Mouse (Mus musculus) embryonic facial prominence, embryonic 10.5 days (tissue): ENCODE measurements at regions not wholly inside any gene's neighbourhood (a gene's known extent, or its start where the extent isn't known, plus 50 kb on each side); places are given as distances from the start of the nearest gene placed in this dataset.
"Not testable (repeated sequence)": the region's sequence is repeated elsewhere in the genome, so short reads cannot be mapped to it uniquely, and the experiment has no call there.

Source experiments
- DNase-seq: peaks from one replicate; pipeline ENCODE4 v3.0.0-alpha.2; 2017; ENCODE audit warnings: low spot score
- H3K27ac ChIP-seq: fragments of 300-500 bp; sonication (generic); replicated peaks from 2 replicates; pipeline ENCODE4 v1.5.1; 2016; ENCODE audit warnings: mild to moderate bottlenecking
- H3K27me3 ChIP-seq: fragments of 300-500 bp; sonication (generic); replicated peaks from 2 replicates; pipeline ENCODE4 v1.6.1; 2016; ENCODE audit warnings: low read depth, mild to moderate bottlenecking; ENCODE audit not compliant: poor library complexity, severe bottlenecking
- H3K36me3 ChIP-seq: fragments of 300-500 bp; sonication (generic); replicated peaks from 2 replicates; pipeline ENCODE4 v1.6.1; 2016; ENCODE audit warnings: mild to moderate bottlenecking, moderate library complexity
- H3K4me1 ChIP-seq: fragments of 300-500 bp; sonication (generic); 2 replicates; pipeline ENCODE4 v1.6.1; 2016
- H3K4me3 ChIP-seq: fragments of 300-500 bp; sonication (generic); 2 replicates; pipeline ENCODE4 v1.5.1; 2016; ENCODE audit warnings: mild to moderate bottlenecking, moderate library complexity
- H3K9me3 ChIP-seq: fragments of 300-500 bp; sonication (generic); 2 replicates; pipeline ENCODE4 v1.6.1; 2016; ENCODE audit warnings: mild to moderate bottlenecking
- WGBS: fragments of 180-500 bp; shearing (Covaris S2); methylation state at CpG from one replicate; pipeline ENCODE4 v1.1.7; 2016; 5-methylcytosine and 5-hydroxymethylcytosine counted together

DNA sequence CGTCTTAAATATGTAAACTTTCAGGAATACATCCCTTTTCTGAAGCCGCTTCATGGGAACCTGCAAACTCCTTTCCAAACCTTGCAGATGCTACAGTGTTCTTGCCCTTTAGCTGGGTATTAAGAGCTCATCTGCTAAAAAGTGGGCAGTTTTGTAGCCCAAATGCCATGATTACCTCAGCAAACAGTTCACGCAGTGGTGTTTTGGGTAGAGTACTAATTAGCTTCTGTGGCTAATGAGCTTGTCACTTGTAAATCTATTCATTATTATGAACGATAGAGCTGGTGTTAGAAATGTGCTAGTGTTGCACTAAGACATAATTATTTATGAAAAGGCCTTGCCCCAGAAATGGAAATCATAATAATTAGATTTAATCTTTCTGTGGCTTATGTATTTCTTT, 506.1 kb upstream of the Ccng1 start:
- Histone ChIP-seq H3K27ac (no peak overlapping the region), H3K36me3 (no peaks in the 10 kb centered on the region), H3K9me3 (no peaks in the 10 kb centered on the region), H3K27me3 (no peaks in the 10 kb centered on the region), H3K4me1 (no peaks in the 10 kb centered on the region), H3K4me3 (no peak overlapping the region)
- no peak for DNase-seq
- 80% methylated on average over 4 of the region's 4 CpGs for WGBS

DNA sequence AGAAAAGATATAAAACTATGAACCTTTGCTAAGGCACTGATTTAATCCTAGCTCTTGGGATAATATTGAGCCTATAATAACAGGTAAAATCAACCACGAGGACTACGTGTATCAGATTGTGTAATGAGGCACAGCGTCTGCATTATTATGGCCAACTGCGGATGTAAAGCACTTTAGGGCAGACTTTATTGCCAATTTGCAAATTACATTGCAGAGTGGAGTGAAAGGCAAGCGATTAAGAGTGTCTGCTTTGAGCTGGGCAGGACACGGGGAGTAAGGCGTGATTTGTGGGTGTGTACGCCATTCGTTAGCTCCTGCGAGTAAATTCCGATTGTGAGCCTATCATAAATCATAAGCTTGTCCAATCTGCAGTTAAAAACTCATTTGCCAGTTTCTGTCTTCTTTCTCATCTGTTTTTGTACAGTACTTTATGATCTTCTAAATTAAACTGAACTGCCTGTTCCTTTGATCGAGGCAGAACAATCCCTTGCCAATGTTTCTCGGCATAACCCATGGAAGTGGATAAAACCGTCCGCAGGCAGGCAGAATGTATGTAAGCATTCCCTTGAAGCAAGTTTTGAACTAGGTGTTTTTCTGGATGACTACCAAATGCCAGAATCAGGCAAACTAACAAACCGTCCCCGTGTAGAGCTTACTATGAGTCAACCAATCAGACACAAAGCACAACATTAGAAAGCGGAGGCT, 505.0 kb upstream of the Ccng1 start:
- Histone ChIP-seq H3K4me3 (no peak overlapping the region), H3K36me3 (no peaks in the 10 kb centered on the region), H3K27me3 (no peaks in the 10 kb centered on the region), H3K9me3 (no peaks in the 10 kb centered on the region), H3K27ac (no peak overlapping the region), H3K4me1 (no peaks in the 10 kb centered on the region)
- 92% methylated on average over 18 of the region's 18 CpGs for WGBS
- no peak for DNase-seq

DNA sequence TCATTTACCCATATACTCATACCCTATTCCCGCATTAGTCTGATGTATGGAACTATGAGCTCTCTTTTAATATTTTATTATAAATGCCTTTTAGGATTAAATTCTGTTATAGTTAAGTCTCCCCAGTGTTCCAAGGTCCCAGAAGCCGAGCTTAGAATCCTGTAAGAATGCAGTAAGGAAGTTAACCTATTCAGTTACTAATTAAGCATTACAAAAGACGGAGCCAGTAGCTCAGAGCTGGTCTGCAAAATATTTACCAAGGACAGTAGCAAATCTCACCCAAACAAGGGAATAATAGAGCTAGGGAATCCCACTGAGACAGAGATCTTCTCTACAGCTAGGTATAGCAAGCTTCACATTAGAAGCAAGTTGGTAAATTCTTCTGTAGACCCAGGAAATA, 459.4 kb upstream of the Ccng1 start:
- not testable (repeated sequence) for H3K27ac ChIP-seq, H3K27me3 ChIP-seq, H3K36me3 ChIP-seq, H3K4me3 ChIP-seq, H3K9me3 ChIP-seq, DNase-seq, H3K4me1 ChIP-seq
- WGBS = 44% methylated on average over 3 of the region's 3 CpGs

DNA sequence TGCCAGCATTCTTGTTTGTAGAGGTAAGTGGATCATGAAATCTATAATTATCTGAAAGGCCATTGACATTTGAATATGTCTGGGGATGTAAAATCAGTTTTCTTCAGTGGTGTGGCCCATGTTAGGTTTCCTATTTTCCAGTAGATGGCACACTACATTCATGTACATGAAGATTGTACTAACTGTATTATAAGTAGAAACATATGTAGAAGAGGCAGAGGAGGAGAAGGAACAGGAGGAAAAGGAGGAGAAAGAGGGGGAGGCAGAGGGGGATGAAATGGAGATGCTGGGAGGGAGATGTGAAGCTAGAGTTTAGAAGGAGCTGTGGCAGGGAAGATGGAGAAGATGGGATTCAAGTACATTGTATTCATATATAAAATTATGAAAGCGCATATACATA, 447.1 kb upstream of the Ccng1 start:
- WGBS = 95% methylated on average over 1 of the region's 1 CpGs
- Histone ChIP-seq H3K27me3 (no peaks in the 10 kb centered on the region), H3K9me3 (no peaks in the 10 kb centered on the region), H3K4me3 (no peak overlapping the region), H3K4me1 (no peaks in the 10 kb centered on the region), H3K27ac (no peak overlapping the region), H3K36me3 (no peaks in the 10 kb centered on the region)
- DNase-seq = peak; percentile 13

DNA sequence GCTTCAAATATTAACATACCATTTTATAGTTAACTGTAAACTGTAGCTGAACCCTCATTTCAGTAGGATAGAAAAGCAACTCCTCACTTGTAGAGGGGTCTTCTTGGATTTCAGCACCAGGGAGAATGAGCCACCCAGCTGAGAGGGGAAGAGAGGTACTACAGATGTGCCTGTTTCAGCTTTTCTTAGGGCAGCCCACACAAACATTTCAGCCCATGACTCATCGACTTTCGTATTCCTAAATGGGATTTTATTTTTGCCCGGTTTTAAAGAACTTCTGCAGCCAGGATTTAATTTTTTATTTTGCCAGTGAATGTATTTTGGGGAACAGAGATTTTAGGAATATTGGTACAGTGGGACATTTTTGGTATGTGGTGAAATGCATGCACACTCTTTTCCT, 438.9 kb upstream of the Ccng1 start:
- WGBS = 86% methylated on average over 3 of the region's 3 CpGs
- H3K27me3 ChIP-seq = no peaks in the 10 kb centered on the region
- no peak for DNase-seq

DNA sequence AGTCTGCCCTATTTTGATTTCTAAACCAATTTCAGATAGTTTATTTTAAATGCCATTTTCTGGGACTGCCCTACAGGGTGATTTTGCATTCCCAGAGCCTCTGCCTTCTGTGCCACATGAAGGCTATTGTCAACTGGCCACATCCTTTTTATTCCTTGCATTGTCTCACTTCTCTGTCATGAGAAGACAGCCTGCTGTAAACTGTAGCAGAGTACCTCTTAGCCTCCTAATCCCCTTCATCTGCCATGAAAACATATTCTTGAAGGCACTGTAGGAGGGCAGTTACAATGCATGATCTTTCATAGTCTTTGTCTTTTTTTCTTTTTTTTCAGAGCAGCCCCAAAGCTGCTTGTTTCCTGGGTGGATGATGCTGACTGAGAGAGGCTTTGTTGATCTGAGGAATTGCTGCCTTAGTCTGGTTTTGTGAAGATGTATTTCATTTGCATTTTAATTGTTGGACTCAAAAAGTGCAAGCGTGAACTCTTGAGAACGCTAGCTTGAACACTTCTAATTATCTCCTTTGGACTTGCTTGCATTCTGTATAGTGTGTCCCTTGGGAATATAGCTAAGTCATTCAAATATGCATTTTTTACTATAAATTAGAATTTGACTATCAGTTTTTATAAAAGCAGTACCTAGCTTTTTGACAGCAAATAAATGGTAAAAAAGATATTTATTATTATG, 405.5 kb upstream of the Ccng1 start:
- no peak for DNase-seq
- WGBS = 53% methylated on average over 2 of the region's 2 CpGs

More for the DNA sequence above, 438.9 kb upstream of the Ccng1 start:
- Histone ChIP-seq H3K27ac (no peak overlapping the region), H3K36me3 (no peaks in the 10 kb centered on the region), H3K9me3 (no peaks in the 10 kb centered on the region), H3K4me3 (no peak overlapping the region), H3K4me1 (no peaks in the 10 kb centered on the region)

DNA sequence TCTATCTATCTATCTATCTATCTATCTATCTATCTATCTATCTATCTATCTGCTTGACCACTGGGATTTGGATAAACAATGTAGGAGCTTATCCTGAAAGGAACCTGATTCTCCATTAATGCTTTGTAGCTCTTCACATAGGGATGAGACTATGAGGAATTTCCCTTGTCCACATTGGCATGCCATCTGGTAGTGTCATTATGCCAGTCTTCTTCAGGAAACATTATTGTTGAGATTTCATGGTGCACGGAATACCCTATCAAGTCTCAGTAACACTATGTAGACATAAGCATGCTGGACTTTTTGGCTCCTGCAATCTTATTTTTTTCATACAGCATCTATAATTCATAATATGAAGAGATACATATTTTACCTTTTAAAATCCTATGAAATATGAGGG, 404.8 kb upstream of the Ccng1 start:
- Histone ChIP-seq H3K4me3 (no peak overlapping the region), H3K27me3 (no peaks in the 10 kb centered on the region), H3K27ac (no peak overlapping the region), H3K36me3 (no peaks in the 10 kb centered on the region), H3K4me1 (no peaks in the 10 kb centered on the region), H3K9me3 (no peaks in the 10 kb centered on the region)
- 92% methylated on average over 1 of the region's 1 CpGs for WGBS
- DNase-seq = no peak

More for the DNA sequence above, 405.5 kb upstream of the Ccng1 start:
- H3K4me1 ChIP-seq = no peaks in the 10 kb centered on the region
- H3K4me3 ChIP-seq = no peak overlapping the region
- no peak overlapping the region for H3K27ac ChIP-seq
- H3K27me3 ChIP-seq = no peaks in the 10 kb centered on the region
- no peaks in the 10 kb centered on the region for H3K9me3 ChIP-seq
- H3K36me3 ChIP-seq = no peaks in the 10 kb centered on the region

DNA sequence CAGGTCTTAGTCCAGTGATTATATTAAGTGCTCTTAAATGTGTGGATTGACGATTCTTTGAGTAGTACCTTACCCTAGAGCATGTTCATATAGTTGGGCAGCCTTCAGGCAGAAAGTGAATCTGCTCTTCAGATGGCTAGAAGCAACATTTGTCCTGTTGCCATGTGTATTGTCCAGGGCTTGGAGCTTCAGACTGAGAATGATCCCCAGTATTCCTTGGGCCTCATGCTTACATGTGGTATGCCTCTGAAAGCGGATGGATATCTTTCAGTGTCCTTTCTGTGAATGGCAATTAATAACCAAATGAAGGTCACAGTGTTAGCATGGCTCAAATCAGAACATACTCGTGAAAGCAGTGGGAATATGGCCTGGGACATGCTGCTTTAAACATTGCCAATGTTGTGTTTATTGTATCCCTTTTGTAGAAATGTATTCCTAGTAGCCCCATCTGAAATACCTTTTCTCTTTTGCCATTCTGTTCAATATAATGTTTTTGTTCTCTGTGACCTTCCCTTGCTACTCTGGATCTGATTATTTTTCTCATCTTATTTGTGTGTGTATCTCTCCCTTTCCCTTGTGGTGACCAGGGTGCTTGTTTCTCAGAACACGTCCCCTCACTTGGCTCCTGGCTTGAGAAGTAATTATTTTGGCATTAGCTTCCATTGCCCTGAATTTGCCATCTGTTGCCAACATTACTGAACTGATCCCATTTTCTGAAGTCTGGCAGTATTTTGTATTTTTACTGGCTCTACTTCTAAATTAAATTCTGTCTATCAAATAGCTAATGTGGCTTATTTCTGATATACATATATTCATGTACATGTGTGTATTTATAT, 403.9 kb upstream of the Ccng1 start:
- no peaks in the 10 kb centered on the region for H3K4me1 ChIP-seq
- no peaks in the 10 kb centered on the region for H3K36me3 ChIP-seq
- H3K27me3 ChIP-seq = no peaks in the 10 kb centered on the region
- DNase-seq = no peak
- H3K27ac ChIP-seq = no peak overlapping the region
- no peaks in the 10 kb centered on the region for H3K9me3 ChIP-seq
- 81% methylated on average over 4 of the region's 4 CpGs for WGBS
- no peak overlapping the region for H3K4me3 ChIP-seq

DNA sequence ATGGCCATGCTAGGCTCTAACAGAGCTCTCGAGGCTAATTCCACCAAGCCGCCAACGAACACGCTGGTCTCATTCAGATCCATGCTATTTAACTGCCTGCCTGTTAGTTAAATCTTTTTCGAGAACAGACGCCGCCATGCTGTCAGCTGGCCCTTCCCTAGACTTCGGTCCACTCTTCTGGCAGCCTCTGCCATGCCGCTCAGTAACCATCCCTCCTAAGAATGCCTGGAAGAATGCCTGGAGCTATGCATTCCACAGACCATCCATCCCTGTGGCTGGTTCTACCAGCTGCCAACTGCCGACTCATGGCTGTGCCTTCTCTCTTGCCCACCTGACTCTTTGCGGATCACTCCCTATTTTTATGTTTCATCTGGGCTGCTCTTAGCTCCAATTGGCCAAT, 402.2 kb upstream of the Ccng1 start:
- Histone ChIP-seq H3K4me3 (no peak overlapping the region), H3K27ac (no peak overlapping the region), H3K27me3 (no peaks in the 10 kb centered on the region), H3K4me1 (no peaks in the 10 kb centered on the region), H3K36me3 (no peaks in the 10 kb centered on the region), H3K9me3 (no peaks in the 10 kb centered on the region)
- no peak for DNase-seq
- 95% methylated on average over 11 of the region's 11 CpGs for WGBS
